Mouse (Mus musculus): ENCODE data around the gene Cep135. TPM values are rescaled to one million over a fixed set of nuclear protein-coding genes. Genes with fewer than 3 reads are reported as not detected.

Gene Cep135
- polyA plus RNA-seq, 1 experiment, result 8.6 TPM

DNA sequence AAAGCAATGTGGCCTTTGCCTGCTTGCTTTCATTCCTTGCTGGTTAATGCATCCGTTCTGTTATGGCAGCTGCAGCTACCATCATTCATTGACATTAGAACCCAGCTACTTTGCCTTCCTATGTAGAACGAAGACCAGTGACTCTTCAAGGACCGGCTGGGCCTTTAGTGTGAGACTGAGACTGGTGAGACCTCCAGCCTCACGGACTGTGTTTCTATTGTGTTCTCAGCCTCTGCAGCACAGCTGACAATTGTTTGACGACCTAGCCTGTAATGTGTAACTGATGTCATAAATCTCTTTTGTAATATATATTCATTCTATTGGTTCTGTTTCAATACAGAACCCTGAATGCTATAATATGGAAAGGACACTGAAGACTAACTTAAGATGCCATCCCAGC is 102.8 kb downstream of the Cep135 start:
- WGBS, result 94% methylated on average over 5 of the region's 5 CpGs
- peaks cover 3% of the 10 kb centered on the region; the same call in 1 of the 2 replicates for H3K4me1 ChIP-seq (ENCODE audit: control insufficient read depth, insufficient read depth, low read length)

DNA sequence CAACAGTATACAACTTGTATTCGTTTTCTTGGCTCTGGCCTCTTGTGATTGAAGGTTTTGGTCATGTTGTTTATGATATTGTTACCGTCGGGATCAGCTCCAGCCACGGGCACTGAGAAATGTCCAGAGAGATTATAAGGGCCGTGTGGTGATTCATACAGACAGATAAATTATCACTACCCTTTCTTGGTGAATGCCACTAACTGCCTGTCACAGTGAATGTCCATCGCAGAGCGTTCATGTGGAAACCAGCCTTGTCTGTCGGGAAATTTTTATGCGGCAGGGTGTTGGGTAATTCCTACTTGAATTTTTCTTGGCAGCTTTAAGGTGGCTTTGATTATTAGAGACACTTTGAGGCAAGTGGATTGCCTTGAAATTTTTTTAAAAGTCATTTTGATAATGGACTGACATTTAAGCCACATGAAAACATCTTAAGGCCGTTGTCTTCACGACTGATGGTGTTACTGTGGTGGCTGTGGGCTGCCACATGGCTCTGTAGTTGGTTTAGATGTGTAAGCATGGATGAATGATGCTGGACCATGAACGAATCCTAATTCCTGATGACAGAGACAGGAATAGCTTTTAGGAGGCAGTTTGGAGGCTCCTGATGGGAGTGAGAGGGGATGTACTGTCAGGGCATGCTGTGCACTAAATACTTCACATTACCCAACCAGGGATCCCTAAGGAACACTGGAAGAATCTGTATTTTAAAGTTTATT is 103.4 kb downstream of the Cep135 start:
- TF ChIP-seq CTCF (IDR thresholded peaks at IDR 0.05; ENCODE audit: control insufficient read depth, insufficient read depth, low read length) (no peak), POLR2A (IDR thresholded peaks at IDR 0.05; ENCODE audit: borderline replicate concordance, control insufficient read depth, low read depth, low read length) (no peak)
- Histone ChIP-seq H3K4me1 (ENCODE audit: control insufficient read depth, insufficient read depth, low read length) (peaks cover 3% of the 10 kb centered on the region; the same call in 1 of the 2 replicates), H3K4me3 (replicated peaks; ENCODE audit: control insufficient read depth, low read depth, low read length) (no peak overlapping the region), H3K27ac (ENCODE audit: control insufficient read depth, insufficient read depth, low read depth, low read length, poor library complexity) (no peak overlapping the region)
- 88% methylated on average over 12 of the region's 12 CpGs for WGBS

More for the DNA sequence above, 102.8 kb downstream of the Cep135 start:
- H3K27ac ChIP-seq (ENCODE audit: control insufficient read depth, insufficient read depth, low read depth, low read length, poor library complexity), result no peak overlapping the region
- TF ChIP-seq POLR2A (IDR thresholded peaks at IDR 0.05; ENCODE audit: borderline replicate concordance, control insufficient read depth, low read depth, low read length) (no peak), CTCF (IDR thresholded peaks at IDR 0.05; ENCODE audit: control insufficient read depth, insufficient read depth, low read length) (no peak)
- H3K4me3 ChIP-seq (replicated peaks; ENCODE audit: control insufficient read depth, low read depth, low read length), result no peak overlapping the region

Other genes starting within 250 kb of the Cep135 start
- not detected in 2 replicates for gene Nmu, start 224.9 kb upstream of the Cep135 start, polyA plus RNA-seq (2011; ENCODE audit: insufficient read depth, insufficient read length, low replicate concordance, missing spikeins)
- gene Gm7271, start 104.7 kb upstream of the Cep135 start, polyA plus RNA-seq (2011; ENCODE audit: insufficient read depth, insufficient read length, low replicate concordance, missing spikeins), result not detected in 2 replicates
- gene Exoc1, start 59.4 kb upstream of the Cep135 start, polyA plus RNA-seq (2011; ENCODE audit: insufficient read depth, insufficient read length, low replicate concordance, missing spikeins), result 16.1 and 41.8 TPM in 2 replicates
- 14.9 and 31.0 TPM in 2 replicates for gene C530008M17Rik, start 67.8 kb downstream of the Cep135 start, polyA plus RNA-seq (2011; ENCODE audit: insufficient read depth, insufficient read length, low replicate concordance, missing spikeins)